Mouse (Mus musculus) cerebellum, postnatal 14 days (tissue): ENCODE measurements around the gene Ssh2.
"Not testable (repeated sequence)": the region's sequence is repeated elsewhere in the genome, so short reads cannot be mapped to it uniquely, and the experiment has no call there.

Experiments used
- DNase-seq, 2 experiments: peaks; one replicate each; pipeline ENCODE4 v3.0.0; 2021; ENCODE audit warnings: mixed read lengths in 2 of 2

The Ssh2 gene

GRCm38 (mm10) chr11:77231514-77231913 lies 15.4 kb downstream of the Ssh2 start:
- no peak for DNase-seq

GRCm38 (mm10) chr11:77235267-77235666 lies 19.2 kb downstream of the Ssh2 start:
- DNase-seq: no peak

- no peak for DNase-seq
These were observed 23.7 kb downstream of the Ssh2 start for GRCm38 (mm10) chr11:77239658-77240345.

GRCm38 (mm10) chr11:77240466-77241246 lies 24.6 kb downstream of the Ssh2 start:
- no peak for DNase-seq

- no peak for DNase-seq
These were observed 26.8 kb downstream of the Ssh2 start for GRCm38 (mm10) chr11:77242912-77243311.

GRCm38 (mm10) chr11:77252826-77253225 lies 36.7 kb downstream of the Ssh2 start:
- DNase-seq: no peak

- DNase-seq: no peak
These were observed 43.4 kb downstream of the Ssh2 start for GRCm38 (mm10) chr11:77259441-77259840.

GRCm38 (mm10) chr11:77267401-77267800 lies 51.3 kb downstream of the Ssh2 start:
- DNase-seq: no peak

GRCm38 (mm10) chr11:77276000-77276399 lies 59.9 kb downstream of the Ssh2 start:
- DNase-seq: no peak

- not testable (repeated sequence) for DNase-seq
These were observed 62.5 kb downstream of the Ssh2 start for GRCm38 (mm10) chr11:77278538-77278937.

- no peak for DNase-seq
These were observed 64.1 kb downstream of the Ssh2 start for GRCm38 (mm10) chr11:77280219-77280618.

GRCm38 (mm10) chr11:77291447-77291846 lies 75.4 kb downstream of the Ssh2 start:
- DNase-seq: no peak

- not testable (repeated sequence) for DNase-seq
These were observed 77.6 kb downstream of the Ssh2 start for GRCm38 (mm10) chr11:77293673-77294072.

GRCm38 (mm10) chr11:77297246-77297645 lies 81.2 kb downstream of the Ssh2 start:
- no peak for DNase-seq

GRCm38 (mm10) chr11:77307205-77307604 lies 91.1 kb downstream of the Ssh2 start:
- DNase-seq: no peak

GRCm38 (mm10) chr11:77308533-77308932 lies 92.4 kb downstream of the Ssh2 start:
- peak; percentile 57 to 72 for DNase-seq

- DNase-seq: peak; percentile 23 to 51
These were observed 101.8 kb downstream of the Ssh2 start for GRCm38 (mm10) chr11:77317721-77318477.

- DNase-seq: no peak
These were observed 102.5 kb downstream of the Ssh2 start for GRCm38 (mm10) chr11:77318478-77319118.

GRCm38 (mm10) chr11:77321214-77321613 lies 105.1 kb downstream of the Ssh2 start:
- no peak for DNase-seq

GRCm38 (mm10) chr11:77330529-77330928 lies 114.4 kb downstream of the Ssh2 start:
- DNase-seq: no peak

- no peak for DNase-seq
These were observed 131.2 kb downstream of the Ssh2 start for GRCm38 (mm10) chr11:77347273-77347672.

GRCm38 (mm10) chr11:77348142-77348741 lies 132.2 kb downstream of the Ssh2 start:
- peak; percentile 82 to 86 for DNase-seq
